Mouse (Mus musculus) neural tube, embryonic 10.5 days (tissue): ENCODE measurements around the gene Dytn.
A peak's percentile ranks its signal among the peaks of the same experiment; 100 is the strongest.
"Not testable (repeated sequence)": the region's sequence is repeated elsewhere in the genome, so short reads cannot be mapped to it uniquely, and the experiment has no call there.

Source experiments
- DNase-seq: peaks from one replicate; pipeline ENCODE4 v3.0.0-alpha.2; 2017; ENCODE audit warnings: low spot score; ENCODE audit errors: extremely low spot score

Gene Dytn

GRCm38 (mm10) chr1:63686827-63687226 lies at the start of gene Dytn:
TSS of gene Dytn (minus strand) at chr1:63686927.
- DNase-seq = no peak

GRCm38 (mm10) chr1:63730240-63730771 lies 43.6 kb upstream of the Dytn start, which contains the start of the genes Mdh1b and Fastkd2:
TSS of gene Mdh1b (minus strand) at chr1:63730318.
TSS of gene Fastkd2 (plus strand) at chr1:63730614.
- DNase-seq = peak; percentile 82

GRCm38 (mm10) chr1:63729796-63730195 lies 43.1 kb upstream of the Dytn start:
- DNase-seq = no peak

- DNase-seq = no peak
These were observed 33.4 kb upstream of the Dytn start for GRCm38 (mm10) chr1:63720161-63720560.

- no peak for DNase-seq
These were observed 22.1 kb upstream of the Dytn start for GRCm38 (mm10) chr1:63708876-63709275.

- no peak for DNase-seq
These were observed 19.0 kb upstream of the Dytn start for GRCm38 (mm10) chr1:63705733-63706132.

GRCm38 (mm10) chr1:63696861-63697260 lies 10.1 kb upstream of the Dytn start:
- DNase-seq = no peak

- DNase-seq = no peak
These were observed 10.8 kb downstream of the Dytn start for GRCm38 (mm10) chr1:63675975-63676374.

- no peak for DNase-seq
These were observed 17.9 kb downstream of the Dytn start for GRCm38 (mm10) chr1:63668852-63669160.

GRCm38 (mm10) chr1:63667949-63668851 lies 18.5 kb downstream of the Dytn start:
- DNase-seq = no peak

- DNase-seq = no peak
These were observed 19.4 kb downstream of the Dytn start for GRCm38 (mm10) chr1:63667201-63667948.

GRCm38 (mm10) chr1:63666089-63666488 lies 20.6 kb downstream of the Dytn start:
- no peak for DNase-seq

- peak; percentile 52 for DNase-seq
These were observed 27.1 kb downstream of the Dytn start for GRCm38 (mm10) chr1:63659591-63659990.

- peak; percentile 61 for DNase-seq
These were observed 28.7 kb downstream of the Dytn start for GRCm38 (mm10) chr1:63658016-63658415.

- no peak for DNase-seq
These were observed 46.8 kb downstream of the Dytn start for GRCm38 (mm10) chr1:63639921-63640320.

- DNase-seq = not testable (repeated sequence)
These were observed 56.3 kb downstream of the Dytn start for GRCm38 (mm10) chr1:63630390-63630789.

GRCm38 (mm10) chr1:63628211-63628610 lies 58.5 kb downstream of the Dytn start:
- DNase-seq = peak; percentile 18

- no peak for DNase-seq
These were observed 71.1 kb downstream of the Dytn start, which contains the start of gene Gm39653 for GRCm38 (mm10) chr1:63615668-63616067. TSS of gene Gm39653 (plus strand) at chr1:63615968.

GRCm38 (mm10) chr1:63614594-63614993 lies 72.1 kb downstream of the Dytn start:
- DNase-seq = peak; percentile 65

- DNase-seq = no peak
These were observed 77.1 kb downstream of the Dytn start for GRCm38 (mm10) chr1:63609613-63610012.

GRCm38 (mm10) chr1:63603870-63604500 lies 82.7 kb downstream of the Dytn start:
- DNase-seq = no peak

GRCm38 (mm10) chr1:63586869-63587268 lies 99.9 kb downstream of the Dytn start:
- no peak for DNase-seq
